Mouse (Mus musculus): ENCODE measurements around the gene Fbxw11. TPM values are rescaled to one million over a fixed set of nuclear protein-coding genes. Genes with fewer than 3 reads are reported as not detected.

The Fbxw11 gene
- polyA plus RNA-seq, 1 experiment from 2014 or later: 61.1 TPM

- Histone ChIP-seq H3K4me1 (replicated peaks; ENCODE audit: insufficient read depth, low read length) (peaks cover 5% of the 10 kb centered on the region; the same call in 1 of the 2 replicates), H3K9ac (ENCODE audit: low read depth, low read length) (no peak overlapping the region), H3K4me2 (ENCODE audit: low read length) (no peak overlapping the region), H3K9me3 (replicated peaks; ENCODE audit: low read length) (no peaks in the 10 kb centered on the region), H3K4me3 (replicated peaks; ENCODE audit: low read depth, low read length) (no peak overlapping the region), H3K27me3 (ENCODE audit: insufficient read depth, low read length) (no peaks in the 10 kb centered on the region), H3K27ac (no peak overlapping the region), H3K36me3 (ENCODE audit: insufficient read depth, low read length) (no peaks in the 10 kb centered on the region)
- TF ChIP-seq CTCF (IDR thresholded peaks at IDR 0.05; ENCODE audit: low read depth): no peak
- peak; percentile 60 for DNase-seq (ENCODE audit: low spot score)
- WGBS: 60% methylated on average over 3 of the region's 3 CpGs
- ATAC-seq (replicated peaks; ENCODE audit: low FRiP score, low read depth): no peak
Observed at GRCm38 (mm10) chr11:32782724-32783123, 140.2 kb downstream of the Fbxw11 start.

- WGBS: 81% methylated on average over 6 of the region's 6 CpGs
- Histone ChIP-seq H3K27me3 (ENCODE audit: insufficient read depth, low read length) (no peaks in the 10 kb centered on the region), H3K9ac (ENCODE audit: low read depth, low read length) (no peak overlapping the region), H3K9me3 (replicated peaks; ENCODE audit: low read length) (no peaks in the 10 kb centered on the region), H3K4me3 (replicated peaks; ENCODE audit: low read depth, low read length) (no peak overlapping the region), H3K36me3 (ENCODE audit: insufficient read depth, low read length) (no peaks in the 10 kb centered on the region), H3K4me2 (ENCODE audit: low read length) (no peak overlapping the region), H3K4me1 (replicated peaks; ENCODE audit: insufficient read depth, low read length) (peaks cover 3% of the 10 kb centered on the region; the same call in 1 of the 2 replicates), H3K27ac (no peak overlapping the region)
- ATAC-seq (replicated peaks; ENCODE audit: low FRiP score, low read depth): no peak
- no peak for TF ChIP-seq CTCF (IDR thresholded peaks at IDR 0.05; ENCODE audit: low read depth)
- no peak for DNase-seq (ENCODE audit: low spot score)
Observed at GRCm38 (mm10) chr11:32785591-32786147, 143.1 kb downstream of the Fbxw11 start.

GRCm38 (mm10) chr11:32786201-32786600, 143.7 kb downstream of the Fbxw11 start:
- no peak overlapping the region for H3K9ac ChIP-seq (ENCODE audit: low read depth, low read length)
- no peaks in the 10 kb centered on the region for H3K9me3 ChIP-seq (replicated peaks; ENCODE audit: low read length)
- DNase-seq (ENCODE audit: low spot score): no peak
- WGBS: 70% methylated on average over 5 of the region's 5 CpGs
- no peaks in the 10 kb centered on the region for H3K36me3 ChIP-seq (ENCODE audit: insufficient read depth, low read length)
- H3K4me3 ChIP-seq (replicated peaks; ENCODE audit: low read depth, low read length): no peak overlapping the region
- no peak overlapping the region for H3K4me2 ChIP-seq (ENCODE audit: low read length)
- TF ChIP-seq CTCF (IDR thresholded peaks at IDR 0.05; ENCODE audit: low read depth): no peak
- no peaks in the 10 kb centered on the region for H3K27me3 ChIP-seq (ENCODE audit: insufficient read depth, low read length)
- H3K27ac ChIP-seq: no peak overlapping the region
- H3K4me1 ChIP-seq (replicated peaks; ENCODE audit: insufficient read depth, low read length): no peaks in the 10 kb centered on the region
- no peak for ATAC-seq (replicated peaks; ENCODE audit: low FRiP score, low read depth)

GRCm38 (mm10) chr11:32794759-32795445, 152.4 kb downstream of the Fbxw11 start:
- Histone ChIP-seq H3K9ac (ENCODE audit: low read depth, low read length) (no peak overlapping the region), H3K9me3 (replicated peaks; ENCODE audit: low read length) (no peaks in the 10 kb centered on the region), H3K4me3 (replicated peaks; ENCODE audit: low read depth, low read length) (no peak overlapping the region), H3K27me3 (ENCODE audit: insufficient read depth, low read length) (no peaks in the 10 kb centered on the region), H3K4me2 (ENCODE audit: low read length) (no peak overlapping the region), H3K27ac (no peak overlapping the region), H3K4me1 (replicated peaks; ENCODE audit: insufficient read depth, low read length) (no peaks in the 10 kb centered on the region), H3K36me3 (ENCODE audit: insufficient read depth, low read length) (no peaks in the 10 kb centered on the region)
- no peak for DNase-seq (ENCODE audit: low spot score)
- WGBS: 32% methylated on average over 10 of the region's 10 CpGs
- no peak for ATAC-seq (replicated peaks; ENCODE audit: low FRiP score, low read depth)
- TF ChIP-seq CTCF (IDR thresholded peaks at IDR 0.05; ENCODE audit: low read depth): no peak

Other genes with a start within 250 kb of the Fbxw11 start
- 28.8 TPM in 2 replicates for gene Ubtd2, start 187.4 kb upstream of the Fbxw11 start, polyA plus RNA-seq (2015; fragmentation: Nextera tagmentation; extraction: Ambion mirVana)
- gene Efcab9, start 110.6 kb upstream of the Fbxw11 start, polyA plus RNA-seq (2015; fragmentation: Nextera tagmentation; extraction: Ambion mirVana): 0.49 TPM in 1 of 2 replicates, not detected in the other
- 2.3 and 2.4 TPM in 2 replicates for gene Stk10, start 109.4 kb upstream of the Fbxw11 start, polyA plus RNA-seq (2015; fragmentation: Nextera tagmentation; extraction: Ambion mirVana)
- not detected in 2 replicates for gene Smim23, start 181.9 kb downstream of the Fbxw11 start, polyA plus RNA-seq (2015; fragmentation: Nextera tagmentation; extraction: Ambion mirVana)

Data from kidney, postnatal 0 days (tissue).